ENCODE assay signal across 8 mouse cellular contexts in genomic region chr6:54040448-54040844, GRCm38 (mm10). TPM values are rescaled to one million over a fixed set of nuclear protein-coding genes. Genes with fewer than 3 reads are reported as not detected.
DNase-seq lines count a peak whose midpoint lies in the region; ATAC-seq and TF ChIP-seq lines count a peak whose summit lies in the region.

No protein-coding gene starts in this region.

- H3K4me3 ChIP-seq in kidney, postnatal 0 days (replicated peaks; ENCODE audit: low read depth, low read length), result peak overlapping the region; percentile 68
- peak overlapping the region; percentile 73 for H3K4me3 ChIP-seq in embryonic facial prominence, embryonic 10.5 days
- H3K4me3 ChIP-seq in hindbrain, embryonic 13.5 days, result peak overlapping the region; percentile 70
- H3K4me3 ChIP-seq in midbrain, embryonic 14.5 days (replicated peaks; ENCODE audit: low read depth, low read length), result peak overlapping the region; percentile 65

- WGBS in kidney, postnatal 0 days, result 13% methylated on average over 9 of the region's 9 CpGs
- WGBS in embryonic facial prominence, embryonic 10.5 days, result 21% methylated on average over 9 of the region's 9 CpGs
- WGBS in hindbrain, embryonic 13.5 days, result 17% methylated on average over 9 of the region's 9 CpGs
- WGBS in midbrain, embryonic 14.5 days, result 14% methylated on average over 9 of the region's 9 CpGs

- H3K9ac ChIP-seq in kidney, postnatal 0 days (ENCODE audit: low read depth, low read length), result peak overlapping the region; percentile 72
- H3K9ac ChIP-seq in hindbrain, embryonic 13.5 days, result peak overlapping the region; percentile 97
- H3K9ac ChIP-seq in midbrain, embryonic 14.5 days (replicated peaks; ENCODE audit: low read length), result peak overlapping the region; percentile 89

- no peaks in the 10 kb centered on the region for H3K36me3 ChIP-seq in kidney, postnatal 0 days (ENCODE audit: insufficient read depth, low read length)
- H3K36me3 ChIP-seq in embryonic facial prominence, embryonic 10.5 days (replicated peaks), result no peaks in the 10 kb centered on the region
- H3K36me3 ChIP-seq in hindbrain, embryonic 13.5 days, result no peaks in the 10 kb centered on the region
- H3K36me3 ChIP-seq in midbrain, embryonic 14.5 days (ENCODE audit: control insufficient read depth, insufficient read depth, low read length), result no peaks in the 10 kb centered on the region

- H3K27ac ChIP-seq in kidney, postnatal 0 days, result peak overlapping the region; percentile 13; the same call in 1 of the 2 replicates
- peak overlapping the region; percentile 90 for H3K27ac ChIP-seq in embryonic facial prominence, embryonic 10.5 days (replicated peaks)
- peak overlapping the region; percentile 99 for H3K27ac ChIP-seq in hindbrain, embryonic 13.5 days
- H3K27ac ChIP-seq in midbrain, embryonic 14.5 days (replicated peaks; ENCODE audit: low read depth, low read length), result peak overlapping the region; percentile 97

- no peaks in the 10 kb centered on the region; the same call in 1 of the 2 replicates for H3K27me3 ChIP-seq in kidney, postnatal 0 days (ENCODE audit: insufficient read depth, low read length)
- H3K27me3 ChIP-seq in embryonic facial prominence, embryonic 10.5 days (replicated peaks; ENCODE audit: low read depth, poor library complexity, severe bottlenecking), result peaks cover 73% of the 10 kb centered on the region
- H3K27me3 ChIP-seq in hindbrain, embryonic 13.5 days, result peaks cover 27% of the 10 kb centered on the region; the same call in 1 of the 2 replicates
- H3K27me3 ChIP-seq in midbrain, embryonic 14.5 days (ENCODE audit: control insufficient read depth, insufficient read depth, low read length), result no peaks in the 10 kb centered on the region

- H3K4me2 ChIP-seq in kidney, postnatal 0 days (ENCODE audit: low read length), result peak overlapping the region; percentile 97
- peak overlapping the region; percentile 79 for H3K4me2 ChIP-seq in hindbrain, embryonic 13.5 days
- peak overlapping the region; percentile 65 for H3K4me2 ChIP-seq in midbrain, embryonic 14.5 days (ENCODE audit: low read length)

- DNase-seq in kidney, postnatal 0 days (ENCODE audit: low spot score), result no peak
- DNase-seq in kidney, adult 9 months, result no peak
- no peak for DNase-seq in embryonic facial prominence, embryonic 10.5 days (ENCODE audit: low spot score)
- DNase-seq in midbrain, embryonic 14.5 days, result no peak
- DNase-seq in layer of hippocampus, adult 9-11 months, result no peak
- DNase-seq in frontal cortex, postnatal 25 days (ENCODE audit: low spot score in 2 of 2), result no peak
- no peak for DNase-seq in urinary bladder, postnatal 25 days (ENCODE audit: low spot score)

- ATAC-seq in kidney, postnatal 0 days (replicated peaks; ENCODE audit: low FRiP score, low read depth), result no peak
- no peak for ATAC-seq in hindbrain, embryonic 13.5 days (ENCODE audit: low FRiP score)
- no peak for ATAC-seq in midbrain, embryonic 14.5 days (ENCODE audit: low FRiP score, low TSS enrichment)

- H3K4me1 ChIP-seq in kidney, postnatal 0 days (replicated peaks; ENCODE audit: insufficient read depth, low read length), result no peaks in the 10 kb centered on the region; the same call in 1 of the 2 replicates
- H3K4me1 ChIP-seq in embryonic facial prominence, embryonic 10.5 days, result peaks cover 26% of the 10 kb centered on the region
- H3K4me1 ChIP-seq in hindbrain, embryonic 13.5 days (replicated peaks), result peaks cover 41% of the 10 kb centered on the region
- peaks cover 30% of the 10 kb centered on the region for H3K4me1 ChIP-seq in midbrain, embryonic 14.5 days (ENCODE audit: control insufficient read depth, insufficient read depth, low read length)

- no peak for TF ChIP-seq CTCF in kidney, postnatal 0 days (IDR thresholded peaks at IDR 0.05; ENCODE audit: low read depth)

- no peaks in the 10 kb centered on the region for H3K9me3 ChIP-seq in kidney, postnatal 0 days (replicated peaks; ENCODE audit: low read length)
- H3K9me3 ChIP-seq in embryonic facial prominence, embryonic 10.5 days, result no peaks in the 10 kb centered on the region
- H3K9me3 ChIP-seq in hindbrain, embryonic 13.5 days, result no peaks in the 10 kb centered on the region
- H3K9me3 ChIP-seq in midbrain, embryonic 14.5 days (ENCODE audit: control insufficient read depth, low read length), result no peaks in the 10 kb centered on the region

RNA-seq across cellular contexts. Expression of gene Chn2, which starts 1.1 kb away (rescaled TPM):
- polyA plus RNA-seq in kidney, postnatal 0 days (2015; fragmentation: Nextera tagmentation; extraction: Ambion mirVana), result 16.3 and 16.8 TPM in 2 replicates
- 10.7 and 11.3 TPM in 2 replicates for polyA plus RNA-seq in embryonic facial prominence, embryonic 10.5 days (2016; fragmentation: Nextera tagmentation; extraction: Ambion mirVana)
- 29.6 and 31.5 TPM in 2 replicates for polyA plus RNA-seq in hindbrain, embryonic 13.5 days (2015; fragmentation: Nextera tagmentation; extraction: Ambion mirVana)
- polyA plus RNA-seq in midbrain, embryonic 14.5 days (2014; fragmentation: Nextera tagmentation; extraction: Ambion mirVana), result 32.4 and 40.6 TPM in 2 replicates

Comparison
In these comparisons a context has a peak if more than half of its experiments do, and no peak if none do; other contexts are left out.
1. H3K27ac ChIP-seq: peak in every context shown above with its lines; median percentile 99 in hindbrain, embryonic 13.5 days; 97 in midbrain, embryonic 14.5 days; 90 in embryonic facial prominence, embryonic 10.5 days; 13 in kidney, postnatal 0 days.